Mouse (Mus musculus): ENCODE data around the gene Uqcr11. TPM values are rescaled to one million over a fixed set of nuclear protein-coding genes. Genes with fewer than 3 reads are reported as not detected.

The Uqcr11 gene
- polyA plus RNA-seq, 1 experiment from 2014 or later, result 899 TPM

DNA sequence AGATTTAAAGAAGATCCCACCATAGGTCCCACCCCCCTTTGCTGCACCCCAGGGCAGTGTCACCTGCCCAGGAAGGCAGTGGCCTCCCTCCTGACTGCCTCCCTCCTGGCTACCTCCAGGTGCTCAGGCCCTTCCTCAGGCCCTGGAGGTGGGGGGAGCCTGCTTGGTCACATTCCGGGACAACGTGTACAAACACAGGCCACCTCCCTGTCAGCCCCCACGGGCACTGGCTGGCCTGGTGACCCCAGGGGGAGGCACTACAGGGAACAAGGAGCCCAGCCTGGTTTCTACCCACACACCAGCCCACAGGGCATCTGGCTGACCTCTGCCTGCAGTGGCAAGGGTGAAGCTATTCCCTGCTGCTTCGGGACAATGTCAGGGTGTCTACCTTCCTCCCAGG, 31.3 kb upstream of the Uqcr11 start:
- Histone ChIP-seq H3K27me3 (ENCODE audit: control insufficient read depth, insufficient read depth, low read length) (no peaks in the 10 kb centered on the region), H3K4me3 (ENCODE audit: low read depth, low read length) (no peak overlapping the region), H3K27ac (replicated peaks) (no peak overlapping the region), H3K9ac (ENCODE audit: low read length) (no peak overlapping the region), H3K4me2 (replicated peaks; ENCODE audit: low read depth) (no peak overlapping the region), H3K9me3 (ENCODE audit: control insufficient read depth, low read length) (no peaks in the 10 kb centered on the region), H3K36me3 (ENCODE audit: control insufficient read depth, insufficient read depth, low read length) (no peaks in the 10 kb centered on the region), H3K4me1 (replicated peaks; ENCODE audit: control insufficient read depth, insufficient read depth) (peaks cover 6% of the 10 kb centered on the region; the same call in 1 of the 2 replicates)
- WGBS, result 42% methylated on average over 4 of the region's 4 CpGs
- DNase-seq (ENCODE audit: low spot score) (peak; percentile 65), ATAC-seq (ENCODE audit: low FRiP score, low TSS enrichment) (no peak)
- TF ChIP-seq EP300 (optimal IDR thresholded peaks at IDR 0.05), result no peak
- no peak for TF ChIP-seq CTCF (IDR thresholded peaks at IDR 0.05; ENCODE audit: low read depth)

DNA sequence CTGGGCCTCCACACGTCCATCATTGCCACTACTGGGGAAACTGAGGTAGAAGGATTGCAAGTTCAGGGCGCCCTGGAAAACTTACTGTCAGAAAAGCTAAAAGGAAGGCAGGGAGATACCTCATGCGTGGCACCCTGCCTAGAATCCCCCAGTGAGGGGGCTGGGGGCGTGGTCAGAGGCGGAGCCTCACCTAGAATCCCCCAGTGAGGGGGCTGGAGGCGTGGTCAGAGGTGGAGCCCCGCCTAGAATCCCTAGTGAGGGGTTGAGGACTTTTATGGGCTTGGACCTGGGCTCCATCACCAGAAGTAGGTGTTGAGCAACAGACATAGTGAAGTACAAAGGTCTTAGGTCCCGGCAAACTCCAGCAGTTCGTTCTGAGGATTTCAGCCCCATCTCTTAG, 29.6 kb upstream of the Uqcr11 start:
- H3K4me1 ChIP-seq (replicated peaks; ENCODE audit: control insufficient read depth, insufficient read depth), result peaks cover 6% of the 10 kb centered on the region; the same call in 1 of the 2 replicates
- 7% methylated on average over 9 of the region's 9 CpGs for WGBS
- no peak for TF ChIP-seq CTCF (IDR thresholded peaks at IDR 0.05; ENCODE audit: low read depth)
- no peak for TF ChIP-seq EP300 (optimal IDR thresholded peaks at IDR 0.05)
- H3K27me3 ChIP-seq (ENCODE audit: control insufficient read depth, insufficient read depth, low read length), result no peaks in the 10 kb centered on the region
- no peak for ATAC-seq (ENCODE audit: low FRiP score, low TSS enrichment)
- peak; percentile 73 for DNase-seq (ENCODE audit: low spot score)
- H3K4me2 ChIP-seq (replicated peaks; ENCODE audit: low read depth), result peak overlapping the region; percentile 34
- H3K9ac ChIP-seq (ENCODE audit: low read length), result 0 out of 2 replicates have a peak overlapping the region, but pooled peaks have one; percentile 18
- peak overlapping the region; percentile 87 for H3K27ac ChIP-seq (replicated peaks)
- H3K9me3 ChIP-seq (ENCODE audit: control insufficient read depth, low read length), result no peaks in the 10 kb centered on the region
- H3K4me3 ChIP-seq (ENCODE audit: low read depth, low read length), result no peak overlapping the region
- H3K36me3 ChIP-seq (ENCODE audit: control insufficient read depth, insufficient read depth, low read length), result no peaks in the 10 kb centered on the region

- H3K27me3 ChIP-seq (ENCODE audit: control insufficient read depth, insufficient read depth, low read length), result no peaks in the 10 kb centered on the region
- ATAC-seq (ENCODE audit: low FRiP score, low TSS enrichment) (peak; percentile 66), DNase-seq (ENCODE audit: low spot score) (peak; percentile 91)
- peak overlapping the region; percentile 34 for H3K4me2 ChIP-seq (replicated peaks; ENCODE audit: low read depth)
- no peaks in the 10 kb centered on the region for H3K36me3 ChIP-seq (ENCODE audit: control insufficient read depth, insufficient read depth, low read length)
- no peaks in the 10 kb centered on the region for H3K9me3 ChIP-seq (ENCODE audit: control insufficient read depth, low read length)
- peak overlapping the region; percentile 18; the same call in 1 of the 2 replicates for H3K9ac ChIP-seq (ENCODE audit: low read length)
- peaks cover 6% of the 10 kb centered on the region; the same call in 1 of the 2 replicates for H3K4me1 ChIP-seq (replicated peaks; ENCODE audit: control insufficient read depth, insufficient read depth)
- TF ChIP-seq EP300 (optimal IDR thresholded peaks at IDR 0.05), result peak; percentile 55
- no peak for TF ChIP-seq CTCF (IDR thresholded peaks at IDR 0.05; ENCODE audit: low read depth)
- 25% methylated on average over 7 of the region's 7 CpGs for WGBS
- H3K27ac ChIP-seq (replicated peaks), result peak overlapping the region; percentile 87
- H3K4me3 ChIP-seq (ENCODE audit: low read depth, low read length), result no peak overlapping the region
Measured at GRCm38 (mm10) chr10:80435764-80436163, 29.1 kb upstream of the Uqcr11 start.

- no peak for DNase-seq (ENCODE audit: low spot score)
- 77% methylated on average over 3 of the region's 3 CpGs for WGBS
- Histone ChIP-seq H3K27me3 (ENCODE audit: control insufficient read depth, insufficient read depth, low read length) (no peaks in the 10 kb centered on the region), H3K9me3 (ENCODE audit: control insufficient read depth, low read length) (no peaks in the 10 kb centered on the region), H3K9ac (ENCODE audit: low read length) (peak overlapping the region; percentile 35; the same call in 1 of the 2 replicates), H3K4me3 (ENCODE audit: low read depth, low read length) (no peak overlapping the region), H3K4me1 (replicated peaks; ENCODE audit: control insufficient read depth, insufficient read depth) (peaks cover 6% of the 10 kb centered on the region; the same call in 1 of the 2 replicates), H3K4me2 (replicated peaks; ENCODE audit: low read depth) (no peak overlapping the region), H3K36me3 (ENCODE audit: control insufficient read depth, insufficient read depth, low read length) (0 out of 2 replicates have a peak, but pooled peaks cover 4% of the 10 kb centered on the region), H3K27ac (replicated peaks) (peak overlapping the region; percentile 87)
- ATAC-seq (ENCODE audit: low FRiP score, low TSS enrichment), result no peak
- TF ChIP-seq CTCF (IDR thresholded peaks at IDR 0.05; ENCODE audit: low read depth) (no peak), EP300 (optimal IDR thresholded peaks at IDR 0.05) (no peak)
Measured at GRCm38 (mm10) chr10:80434823-80435222, 28.2 kb upstream of the Uqcr11 start.

- ATAC-seq (ENCODE audit: low FRiP score, low TSS enrichment) (no peak), DNase-seq (ENCODE audit: low spot score) (no peak)
- peaks cover 6% of the 10 kb centered on the region; the same call in 1 of the 2 replicates for H3K4me1 ChIP-seq (replicated peaks; ENCODE audit: control insufficient read depth, insufficient read depth)
- 8% methylated on average over 8 of the region's 8 CpGs for WGBS
- H3K9ac ChIP-seq (ENCODE audit: low read length), result no peak overlapping the region
- no peak overlapping the region for H3K4me3 ChIP-seq (ENCODE audit: low read depth, low read length)
- 0 out of 2 replicates have a peak overlapping the region, but pooled peaks have one; percentile 4 for H3K27ac ChIP-seq (replicated peaks)
- TF ChIP-seq CTCF (IDR thresholded peaks at IDR 0.05; ENCODE audit: low read depth) (peak; percentile 33), EP300 (optimal IDR thresholded peaks at IDR 0.05) (no peak)
- no peaks in the 10 kb centered on the region for H3K27me3 ChIP-seq (ENCODE audit: control insufficient read depth, insufficient read depth, low read length)
- no peak overlapping the region for H3K4me2 ChIP-seq (replicated peaks; ENCODE audit: low read depth)
- H3K36me3 ChIP-seq (ENCODE audit: control insufficient read depth, insufficient read depth, low read length), result 0 out of 2 replicates have a peak, but pooled peaks cover 4% of the 10 kb centered on the region
- no peaks in the 10 kb centered on the region for H3K9me3 ChIP-seq (ENCODE audit: control insufficient read depth, low read length)
Measured at GRCm38 (mm10) chr10:80434233-80434592, 27.6 kb upstream of the Uqcr11 start.

DNA sequence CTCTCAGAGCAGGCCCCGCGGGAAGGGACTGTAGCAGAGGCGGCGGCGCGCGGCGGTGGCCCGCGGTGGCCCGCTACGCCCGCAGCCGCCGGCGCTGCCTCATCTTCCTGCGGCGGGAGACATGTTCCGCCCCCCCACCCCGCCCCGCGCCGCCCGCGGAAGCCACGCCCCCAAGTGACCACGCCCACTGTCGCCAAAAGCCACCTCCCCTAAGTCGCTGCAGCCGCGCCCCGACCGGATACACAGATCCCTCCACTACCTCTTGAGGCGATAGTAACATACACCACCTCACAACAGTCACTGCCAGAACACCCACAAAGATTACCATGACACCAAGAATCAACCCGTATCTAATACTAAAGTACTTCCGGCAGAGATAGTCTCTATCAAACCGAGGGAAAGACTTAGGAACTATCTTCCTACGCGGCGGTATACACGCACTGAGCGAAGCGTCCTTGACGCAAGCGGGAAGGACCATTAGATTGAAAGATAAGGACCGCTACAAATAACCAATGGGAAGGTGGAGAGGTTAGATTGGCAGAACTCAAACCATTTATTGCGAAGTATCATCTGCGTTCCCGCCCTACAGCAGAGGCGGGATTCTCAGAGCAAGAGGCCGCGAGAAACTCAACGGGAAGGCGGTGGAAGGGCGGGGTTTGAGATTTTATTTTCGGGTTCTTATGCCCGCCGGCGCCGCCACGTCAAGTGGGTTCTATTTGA, 27.0 kb upstream of the Uqcr11 start, which contains the start of gene Tcf3:
Gene Tcf3, minus strand, starts transcription at position 135 of the 720 bp plus-strand sequence.
- H3K4me3 ChIP-seq (ENCODE audit: low read depth, low read length), result peak within 1 kb of the TSS; percentile 99
- no peaks in the 10 kb centered on the region for H3K9me3 ChIP-seq (ENCODE audit: control insufficient read depth, low read length)
- peak within 1 kb of the TSS; percentile 83 for H3K4me2 ChIP-seq (replicated peaks; ENCODE audit: low read depth)
- peak within 1 kb of the TSS; percentile 84 for H3K27ac ChIP-seq (replicated peaks)
- H3K36me3 ChIP-seq (ENCODE audit: control insufficient read depth, insufficient read depth, low read length), result peaks cover 7% of the 10 kb centered on the region; the same call in 1 of the 2 replicates
- DNase-seq (ENCODE audit: low spot score), result peak; percentile 95
- TF ChIP-seq EP300 (optimal IDR thresholded peaks at IDR 0.05), result peak; percentile 95
- peak; percentile 20; the same call in 1 of the 2 replicates for TF ChIP-seq CTCF (IDR thresholded peaks at IDR 0.05; ENCODE audit: low read depth)
- peak within 1 kb of the TSS; percentile 95 for H3K9ac ChIP-seq (ENCODE audit: low read length)
- under 1% methylated on average over 58 of the region's 61 CpGs for WGBS
- H3K27me3 ChIP-seq (ENCODE audit: control insufficient read depth, insufficient read depth, low read length), result no peaks in the 10 kb centered on the region
- ATAC-seq (ENCODE audit: low FRiP score, low TSS enrichment), result peak; percentile 92
- H3K4me1 ChIP-seq (replicated peaks; ENCODE audit: control insufficient read depth, insufficient read depth), result peaks cover 6% of the 10 kb centered on the region; the same call in 1 of the 2 replicates
